Mouse (Mus musculus): ENCODE measurements at regions not wholly inside any gene's neighbourhood (a gene's known extent, or its start where the extent isn't known, plus 50 kb on each side); places are given as distances from the start of the nearest gene placed in this dataset.

DNA sequence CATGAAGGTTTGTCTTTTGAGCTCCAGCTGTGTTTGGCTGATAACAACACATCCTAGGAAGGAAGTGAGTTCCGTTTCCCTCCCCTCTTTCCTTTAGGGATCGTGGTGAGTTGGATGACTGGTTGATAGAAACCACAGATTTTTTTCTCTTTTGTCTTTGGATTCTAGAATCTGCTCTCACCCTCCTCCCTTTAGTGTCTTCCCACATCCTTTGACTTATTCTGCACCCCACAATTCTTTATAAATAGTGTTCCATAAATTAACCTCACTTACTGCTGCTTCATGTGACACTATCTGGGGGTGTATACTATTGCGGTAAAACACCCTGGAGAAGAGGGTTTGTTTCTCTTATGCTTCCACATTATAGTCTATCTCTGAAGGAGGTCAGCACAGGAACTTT, 285.7 kb downstream of the CK137956 start:
- TF ChIP-seq CTCF (IDR thresholded peaks at IDR 0.05; ENCODE audit: low read depth, low read length) (no peak), POLR2A (IDR thresholded peaks at IDR 0.05; ENCODE audit: insufficient read depth, low read length) (no peak)
